Mouse (Mus musculus): ENCODE results near the gene Mettl18.

- TF ChIP-seq EP300 (IDR thresholded peaks at IDR 0.05; ENCODE audit: insufficient read depth, low read depth, low read length) (no peak), CTCF (IDR thresholded peaks at IDR 0.05) (no peak)
Observed at GRCm38 (mm10) chr1:164001831-164002452, 7.3 kb downstream of the Mettl18 start.

Measured in heart, adult 2 months (tissue).